Comparison of ENCODE assay signal across 10 mouse cellular contexts in genomic region chr2:119145199-119145598, GRCm38 (mm10). TPM values are rescaled to one million over a fixed set of nuclear protein-coding genes. Genes with fewer than 3 reads are reported as not detected.
A peak's percentile ranks its signal among the peaks of the same experiment; 100 is the strongest.
DNase-seq lines count a peak whose midpoint lies in the region; ATAC-seq and TF ChIP-seq lines count a peak whose summit lies in the region.
"Had no signal": no experiment of that assay in that cellular context is flagged by ENCODE, and none has a peak within 500 bp of the region (broad histone marks: within the 10 kb centered on the region; RNA-seq: fewer than 3 reads in every experiment).

No protein-coding gene starts in this region.

- H3K4me3 ChIP-seq in layer of hippocampus, adult 2 months = no peak overlapping the region
- no peak overlapping the region for H3K4me3 ChIP-seq in ES-E14 (ENCODE audit: insufficient read depth in 1 of 2, low read depth in 1 of 2, low read length in 2 of 2, poor library complexity in 1 of 2, severe bottlenecking in 1 of 2)
- H3K4me3 ChIP-seq: midbrain, embryonic 10.5 days had no signal

- in situ Hi-C loops in ES-E14 (cut with MboI; ENCODE audit: low sequenced_read_pairs in 2 of 2, unreplicated experiment in 2 of 2) = no loop called here

- H3K36me3 ChIP-seq in ES-E14 (ENCODE audit: control insufficient read depth, insufficient read depth, low read length, poor library complexity, severe bottlenecking) = peaks cover 21% of the 10 kb centered on the region

- ATAC-seq in activated CD4-positive, CD25-positive, alpha-beta regulatory T cell, adult 4 months = no peak

- DNase-seq in layer of hippocampus, adult 2 months (ENCODE audit: low spot score in 2 of 2) = no peak
- no peak for DNase-seq in layer of hippocampus, adult 18-20 months (ENCODE audit: low spot score in 2 of 2)
- DNase-seq in ES-E14 (ENCODE audit: low read depth, low spot score) = no peak
- DNase-seq in brain, embryonic 14.5 days (ENCODE audit: low read depth) = no peak
- DNase-seq in lung, postnatal 14 days = peak; percentile 20
- no peak for DNase-seq in right cerebral cortex, postnatal 10 days (ENCODE audit: low spot score in 2 of 2)
- DNase-seq: layer of hippocampus, adult 9-11 months; thymus, adult 18-20 months had no signal

- peak overlapping the region; percentile 18; the same call in 1 of the 2 replicates for H3K9ac ChIP-seq in ES-E14 (ENCODE audit: insufficient read depth, low read depth, low read length, poor library complexity, severe bottlenecking)

- H3K27ac ChIP-seq in layer of hippocampus, adult 2 months = no peak overlapping the region
- H3K27ac ChIP-seq in ES-E14 (ENCODE audit: insufficient read depth, low read depth, low read length, poor library complexity, severe bottlenecking) = no peak overlapping the region; the same call in 1 of the 2 replicates
- H3K27ac ChIP-seq: midbrain, embryonic 10.5 days had no signal

- H3K9me3 ChIP-seq in ES-E14 (ENCODE audit: control insufficient read depth, insufficient read depth, low read depth, low read length) = no peaks in the 10 kb centered on the region

- no peak for TF ChIP-seq POLR2A in brain, embryonic 14.5 days (IDR thresholded peaks at IDR 0.05; ENCODE audit: borderline replicate concordance, extremely low read depth, insufficient read depth, insufficient read length, poor library complexity, severe bottlenecking)

- TF ChIP-seq CTCF in layer of hippocampus, adult 2 months (conservative IDR thresholded peaks at IDR 0.05) = peak; percentile 49
- TF ChIP-seq CTCF in brain, embryonic 14.5 days (IDR thresholded peaks at IDR 0.05; ENCODE audit: borderline replicate concordance, extremely low read depth, insufficient read depth, insufficient read length) = peak; percentile 23; the same call in 1 of the 2 replicates

- H3K4me1 ChIP-seq in ES-E14 (ENCODE audit: control insufficient read depth in 2 of 2, insufficient read depth in 2 of 2, low read length in 2 of 2, poor library complexity in 1 of 2) = peaks cover 0 to 7% of the 10 kb centered on the region in 2 experiments; a peak in 2 of 4 replicates
- H3K4me1 ChIP-seq: midbrain, embryonic 10.5 days had no signal

TF ChIP-seq in ES-E14, 5 proteins besides CTCF, POLR2A, EP300 and RAD21:
- TF ChIP-seq ZNF384 (IDR thresholded peaks at IDR 0.05; ENCODE audit: low read depth, low read length) (no peak), CHD2 (IDR thresholded peaks at IDR 0.05; ENCODE audit: low read depth, low read length) (no peak), ZC3H11A (IDR thresholded peaks at IDR 0.05; ENCODE audit: borderline replicate concordance, low read depth, low read length) (peak; percentile 46; the same call in 1 of the 2 replicates), MAFK (IDR thresholded peaks at IDR 0.05; ENCODE audit: insufficient read depth, low read depth, low read length) (peak; percentile 95), HCFC1 (IDR thresholded peaks at IDR 0.05; ENCODE audit: borderline replicate concordance, insufficient read depth, low read length) (no peak)

RNA-seq across cellular contexts. Expression of gene Rmdn3, which starts 11.6 kb away (rescaled TPM):
- total RNA-seq in layer of hippocampus, adult 2 months (2021) = 10 to 100 TPM; 55.7 to 55.8 TPM
- 10 to 100 TPM; 54.7 to 55.5 TPM for total RNA-seq in layer of hippocampus, adult 18-20 months (2021)
- total RNA-seq in ES-E14 (2012; rRNA removed) = 72.9 and 95.9 TPM in 2 replicates
- polyA plus RNA-seq in brain, embryonic 14.5 days (2012; rRNA removed) = 35.3 and 35.4 TPM in 2 replicates
- 10 to 100 TPM; 10.5 to 15.3 TPM for polyA plus RNA-seq in activated CD4-positive, CD25-positive, alpha-beta regulatory T cell, adult 4 months (2017; shearing (Covaris generic))

RNA-seq across cellular contexts. Expression of gene Gchfr, which starts 22.4 kb away (rescaled TPM):
- total RNA-seq in layer of hippocampus, adult 2 months (2021) = not detected
- total RNA-seq in layer of hippocampus, adult 18-20 months (2021) = under 1 TPM in 1 of 2 experiments, not detected in 1; 0.74 TPM
- 12.7 and 14.1 TPM in 2 replicates for total RNA-seq in ES-E14 (2012; rRNA removed)
- polyA plus RNA-seq in brain, embryonic 14.5 days (2012; rRNA removed) = 5.3 and 6.3 TPM in 2 replicates
- not detected for polyA plus RNA-seq in activated CD4-positive, CD25-positive, alpha-beta regulatory T cell, adult 4 months (2017; shearing (Covaris generic))

RNA-seq across cellular contexts. Expression of gene Gm14137, which starts 29.1 kb away (rescaled TPM):
- total RNA-seq in layer of hippocampus, adult 2 months (2021) = not detected
- total RNA-seq in layer of hippocampus, adult 18-20 months (2021) = not detected
- 0.37 and 0.45 TPM in 2 replicates for total RNA-seq in ES-E14 (2012; rRNA removed)
- polyA plus RNA-seq in brain, embryonic 14.5 days (2012; rRNA removed) = 0.03 TPM in 2 replicates
- polyA plus RNA-seq in activated CD4-positive, CD25-positive, alpha-beta regulatory T cell, adult 4 months (2017; shearing (Covaris generic)) = under 1 TPM; 0.29 to 0.70 TPM

RNA-seq across cellular contexts. Expression of gene Rad51, which starts 32.6 kb away (rescaled TPM):
- total RNA-seq in layer of hippocampus, adult 2 months (2021) = 1 to 10 TPM in 1 of 2 experiments, under 1 TPM in 1; 0.61 to 1.6 TPM
- 1 to 10 TPM in 1 of 2 experiments, under 1 TPM in 1; 0.46 to 1.2 TPM for total RNA-seq in layer of hippocampus, adult 18-20 months (2021)
- total RNA-seq in ES-E14 (2012; rRNA removed) = 37.3 and 42.2 TPM in 2 replicates
- polyA plus RNA-seq in brain, embryonic 14.5 days (2012; rRNA removed) = 11.9 and 16.4 TPM in 2 replicates
- polyA plus RNA-seq in activated CD4-positive, CD25-positive, alpha-beta regulatory T cell, adult 4 months (2017; shearing (Covaris generic)) = 10 to 100 TPM in 1 of 2 experiments, 1 to 10 TPM in 1; 9.9 to 12.3 TPM
